Mouse (Mus musculus) midbrain, embryonic 16.5 days (tissue): ENCODE results near the gene Ascl3. TPM values are rescaled to one million over a fixed set of nuclear protein-coding genes. Genes with fewer than 3 reads are reported as not detected.

ENCODE experiments used
- ATAC-seq: fragments of 200-750 bp; cut with Nextera tagmentation; 2 replicates; pipeline ENCODE4 v1.8.0; 2017; ENCODE audit warnings: moderate TSS enrichment
- H3K27ac ChIP-seq: fragments of 300-500 bp; sonication (generic); 2 replicates; pipeline ENCODE4 v1.5.1; 2014; ENCODE audit warnings: mild to moderate bottlenecking, low read length, mixed read lengths
- H3K27me3 ChIP-seq: fragments of 300-500 bp; sonication (generic); 2 replicates; pipeline ENCODE4 v1.6.1; 2014; ENCODE audit warnings: low read depth, low read length, mixed read lengths; ENCODE audit not compliant: control insufficient read depth, insufficient read depth
- H3K36me3 ChIP-seq: fragments of 300-500 bp; sonication (generic); 2 replicates; pipeline ENCODE4 v1.6.1; 2014; ENCODE audit warnings: mild to moderate bottlenecking, low read length, moderate library complexity, mixed read lengths; ENCODE audit not compliant: control insufficient read depth, insufficient read depth
- H3K4me1 ChIP-seq: fragments of 300-500 bp; sonication (generic); 2 replicates; pipeline ENCODE4 v1.6.1; 2014; ENCODE audit warnings: mild to moderate bottlenecking, low read length, mixed read lengths; ENCODE audit not compliant: control insufficient read depth, insufficient read depth
- H3K4me2 ChIP-seq: fragments of 300-500 bp; sonication (generic); 2 replicates; pipeline ENCODE4 v1.6.1; 2014; ENCODE audit warnings: mild to moderate bottlenecking, low read length, mixed read lengths
- H3K4me3 ChIP-seq: fragments of 300-500 bp; sonication (generic); 2 replicates; pipeline ENCODE4 v1.5.1; 2014; ENCODE audit warnings: low read depth, mild to moderate bottlenecking, low read length, moderate library complexity, mixed read lengths
- H3K9ac ChIP-seq: fragments of 300-500 bp; sonication (generic); 2 replicates; pipeline ENCODE4 v1.6.1; 2014; ENCODE audit warnings: low read depth, low read length, mixed read lengths
- H3K9me3 ChIP-seq: fragments of 300-500 bp; sonication (generic); replicated peaks from 2 replicates; pipeline ENCODE4 v1.6.1; 2014; ENCODE audit warnings: mild to moderate bottlenecking, low read length, mixed read lengths; ENCODE audit not compliant: control insufficient read depth, poor library complexity, severe bottlenecking
- WGBS: fragments of 180-500 bp; shearing (Covaris S2); extraction: QIAGEN DNeasy Blood & Tissue Kit; methylation state at CpG from one replicate; pipeline ENCODE4 v1.1.7; 2014; 5-methylcytosine and 5-hydroxymethylcytosine counted together
- polyA plus RNA-seq: library from polyadenylated mRNA; unstranded; fragments of >200 nt; fragmentation: Nextera tagmentation; extraction: Ambion mirVana; gene quantifications from 2 replicates; pipeline ENCODE4 v1.2.1, GENCODE M21; 2015

Gene Ascl3
- polyA plus RNA-seq, 1 experiment from 2014 or later: 0.28 TPM

DNA sequence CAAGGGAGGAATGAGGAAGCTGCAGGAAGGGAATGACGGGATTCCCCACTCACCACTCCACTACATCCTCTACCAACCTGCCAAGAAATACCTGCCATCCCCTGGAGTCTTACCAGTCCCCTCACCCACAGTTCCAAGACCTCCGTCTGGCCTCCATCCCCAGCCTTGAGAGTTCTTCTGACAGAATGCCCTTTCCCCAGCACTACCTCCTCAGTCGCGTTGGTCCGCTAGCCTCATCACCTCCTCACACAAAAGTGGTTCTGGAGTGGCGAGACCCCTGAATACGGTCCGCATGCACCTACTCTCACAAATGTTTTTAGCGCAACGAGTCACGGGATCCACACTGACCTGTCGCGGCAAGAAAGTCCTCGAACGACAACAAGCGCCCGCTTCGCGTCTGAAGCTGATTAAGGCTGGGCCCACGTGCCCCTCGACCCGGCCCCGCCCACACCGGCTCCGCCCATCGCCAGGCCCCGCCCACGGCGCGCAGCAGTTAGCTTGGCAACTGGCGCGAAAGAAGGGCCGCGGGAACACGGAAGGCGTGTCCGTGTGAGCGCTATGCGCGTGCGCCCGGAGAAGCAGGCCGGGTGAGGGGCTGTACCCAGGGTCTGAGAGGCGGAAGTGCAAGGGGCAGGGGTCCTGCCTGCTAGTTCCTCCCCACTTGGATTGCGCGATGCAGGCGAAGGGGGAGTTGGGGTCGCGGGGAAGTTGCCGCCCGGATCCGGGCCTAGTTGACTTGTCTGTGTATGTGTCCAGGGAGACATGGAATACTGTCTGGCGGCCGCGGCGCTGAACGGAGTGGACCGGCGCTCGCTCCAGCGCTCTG, 28.1 kb downstream of the Ascl3 start, which contains the start of the genes St5 and Akip1:
Gene St5, minus strand, starts transcription at position 416 of the 826 bp plus-strand sequence.
Gene Akip1, plus strand, starts transcription at position 501 of the 826 bp plus-strand sequence.
- ATAC-seq: peak; percentile 97
- peak within 1 kb of the TSS; percentile 80 for H3K9ac ChIP-seq
- H3K27me3 ChIP-seq: no peaks in the 10 kb centered on the region
- H3K27ac ChIP-seq: peak within 1 kb of the TSS; percentile 72
- no peaks in the 10 kb centered on the region for H3K9me3 ChIP-seq
- no peaks in the 10 kb centered on the region for H3K36me3 ChIP-seq
- H3K4me3 ChIP-seq: peak within 1 kb of the TSS; percentile 75
- H3K4me2 ChIP-seq: peak within 1 kb of the TSS; percentile 82
- H3K4me1 ChIP-seq: 0 out of 2 replicates have a peak, but pooled peaks cover 2% of the 10 kb centered on the region
- under 1% methylated on average over 61 of the region's 61 CpGs for WGBS

DNA sequence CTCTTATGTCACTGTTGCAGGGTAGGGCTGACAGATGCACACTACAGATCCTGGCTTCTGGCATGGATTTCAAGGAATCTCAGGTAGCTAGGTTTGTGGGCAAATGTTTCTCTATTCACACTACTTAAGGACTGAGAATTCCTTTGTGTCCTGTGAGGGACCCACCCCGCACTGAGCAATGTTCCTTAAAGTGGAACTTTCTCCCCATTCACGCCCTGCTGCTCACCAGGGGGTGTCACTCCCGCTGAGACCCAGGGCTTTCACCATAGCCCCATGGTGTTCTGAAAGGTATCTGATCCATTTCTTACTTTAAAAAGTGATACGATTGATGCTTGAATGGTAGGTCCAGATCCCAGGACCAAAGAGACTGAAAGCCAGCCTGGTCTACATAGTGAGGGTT, 28.8 kb downstream of the Ascl3 start:
- WGBS: 29% methylated on average over 4 of the region's 4 CpGs
- H3K9ac ChIP-seq: no peak overlapping the region

DNA sequence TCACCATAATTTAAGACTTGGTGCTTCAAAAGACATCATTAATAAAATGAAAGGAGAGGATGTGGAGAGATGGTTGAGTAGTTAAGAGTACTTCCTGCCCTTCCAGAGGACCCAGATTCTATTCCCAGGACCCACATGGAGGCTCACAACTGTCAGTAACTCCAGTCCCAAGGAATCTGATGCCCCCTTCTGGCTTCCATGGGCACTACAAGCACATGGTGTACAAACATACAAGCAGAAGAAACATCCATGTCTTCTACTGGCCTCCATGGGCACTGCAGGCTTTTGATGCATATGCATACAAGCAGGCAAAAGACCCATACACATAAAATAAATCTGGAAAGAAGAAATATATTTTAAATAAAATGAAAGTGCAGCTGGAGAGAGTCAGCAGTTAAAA, 31.3 kb downstream of the Ascl3 start:
- no peak overlapping the region for H3K9ac ChIP-seq
- H3K27ac ChIP-seq: no peak overlapping the region
- 0 out of 2 replicates have a peak, but pooled peaks cover 2% of the 10 kb centered on the region for H3K4me1 ChIP-seq
- H3K4me2 ChIP-seq: no peak overlapping the region
- H3K36me3 ChIP-seq: no peaks in the 10 kb centered on the region
- no peak for ATAC-seq
- no peaks in the 10 kb centered on the region for H3K9me3 ChIP-seq
- H3K4me3 ChIP-seq: no peak overlapping the region
- no peaks in the 10 kb centered on the region for H3K27me3 ChIP-seq

More for the DNA sequence above, 28.8 kb downstream of the Ascl3 start:
- Histone ChIP-seq H3K27ac (no peak overlapping the region), H3K9me3 (no peaks in the 10 kb centered on the region), H3K4me3 (peak overlapping the region; percentile 75), H3K4me1 (0 out of 2 replicates have a peak, but pooled peaks cover 2% of the 10 kb centered on the region), H3K36me3 (no peaks in the 10 kb centered on the region), H3K27me3 (no peaks in the 10 kb centered on the region), H3K4me2 (peak overlapping the region; percentile 82)
- ATAC-seq: 0 out of 2 replicates have a peak, but pooled peaks have one; percentile 0

DNA sequence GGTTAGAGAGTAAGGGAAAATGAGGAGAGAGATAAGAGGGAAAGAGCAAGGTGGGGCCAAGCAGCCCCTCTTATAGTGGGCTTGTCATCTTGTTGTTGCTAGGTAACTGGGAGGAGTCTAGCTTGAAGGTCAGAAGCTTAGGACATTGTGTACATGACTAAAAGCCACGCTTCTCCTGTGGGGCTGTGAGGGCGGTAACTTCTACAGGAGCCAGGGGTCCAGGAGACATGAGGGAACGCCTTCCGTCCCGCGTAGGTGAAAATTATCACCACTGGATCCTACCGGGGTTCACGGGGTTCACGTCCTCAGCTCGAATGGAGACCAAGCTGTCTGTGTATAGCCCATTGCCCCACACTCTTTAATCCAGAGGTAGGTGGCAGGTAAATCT, 36.2 kb downstream of the Ascl3 start:
- H3K27ac ChIP-seq: no peak overlapping the region
- H3K9ac ChIP-seq: no peak overlapping the region
- no peaks in the 10 kb centered on the region for H3K9me3 ChIP-seq
- H3K4me2 ChIP-seq: no peak overlapping the region
- 86% methylated on average over 10 of the region's 10 CpGs for WGBS
- no peaks in the 10 kb centered on the region for H3K36me3 ChIP-seq
- no peak for ATAC-seq
- H3K4me3 ChIP-seq: no peak overlapping the region
- H3K4me1 ChIP-seq: no peaks in the 10 kb centered on the region
- H3K27me3 ChIP-seq: no peaks in the 10 kb centered on the region

DNA sequence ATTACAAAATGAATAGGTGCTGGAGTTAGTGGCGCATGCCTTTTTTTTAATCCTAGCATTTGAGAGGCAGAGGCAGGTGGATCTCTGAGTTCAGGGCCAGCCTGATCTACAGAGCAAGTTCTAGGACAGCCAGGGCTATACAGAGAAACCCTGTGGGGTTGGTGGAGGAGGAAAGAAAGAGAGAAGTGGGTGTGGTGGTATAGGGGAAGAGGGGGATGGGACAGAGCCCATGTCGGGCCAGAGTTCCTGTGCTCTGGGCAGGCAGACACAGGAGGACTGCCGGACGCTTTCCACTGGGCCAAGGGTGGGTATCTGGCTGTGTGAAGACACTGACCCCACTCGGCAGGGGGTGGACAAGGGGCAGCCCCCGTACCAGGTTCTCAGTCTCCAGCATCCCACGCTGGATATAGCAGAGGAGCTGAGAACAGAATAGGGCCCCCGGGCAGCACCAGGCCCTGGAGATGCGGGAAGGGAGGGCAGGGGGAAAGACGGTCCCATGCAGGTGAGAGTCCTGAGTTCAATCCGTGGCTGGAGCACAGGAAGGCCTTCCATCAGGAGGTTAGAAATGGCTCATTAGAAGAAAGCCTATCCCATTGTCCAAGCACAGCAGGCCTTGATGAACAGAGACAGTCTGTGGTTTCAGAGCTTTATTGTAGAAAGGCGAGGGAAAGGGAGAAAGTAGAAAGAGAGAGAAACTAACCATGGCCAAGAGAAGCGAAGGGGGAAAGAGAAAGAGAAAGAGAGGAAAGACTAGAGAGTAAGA, 36.8 kb downstream of the Ascl3 start:
- Histone ChIP-seq H3K4me2 (no peak overlapping the region), H3K27me3 (no peaks in the 10 kb centered on the region), H3K9ac (no peak overlapping the region), H3K36me3 (no peaks in the 10 kb centered on the region), H3K4me3 (no peak overlapping the region), H3K4me1 (no peaks in the 10 kb centered on the region), H3K27ac (no peak overlapping the region), H3K9me3 (no peaks in the 10 kb centered on the region)
- ATAC-seq: no peak
- WGBS: 81% methylated on average over 13 of the region's 13 CpGs

DNA sequence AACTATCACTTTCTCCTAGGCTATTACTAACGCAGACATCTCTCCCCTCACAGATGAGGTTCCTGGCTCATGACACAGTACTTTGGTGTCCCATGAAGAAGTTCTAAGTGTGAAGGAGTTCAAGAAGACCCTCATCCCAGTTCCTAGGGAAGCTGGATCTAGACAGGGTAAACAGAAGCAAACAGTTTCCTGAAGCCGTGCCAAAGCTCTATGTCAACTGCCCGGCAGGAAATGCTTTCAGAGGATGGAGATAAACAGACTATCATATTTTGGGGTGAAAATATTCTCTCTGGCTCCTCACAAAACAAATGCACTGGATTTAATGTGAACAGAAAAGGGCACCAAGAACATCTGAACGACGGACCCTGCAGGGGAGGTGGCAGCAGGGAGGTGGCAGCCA, 40.6 kb downstream of the Ascl3 start:
- Histone ChIP-seq H3K36me3 (no peaks in the 10 kb centered on the region), H3K4me2 (no peak overlapping the region), H3K27ac (no peak overlapping the region), H3K9me3 (no peaks in the 10 kb centered on the region), H3K27me3 (no peaks in the 10 kb centered on the region), H3K4me3 (no peak overlapping the region), H3K9ac (no peak overlapping the region), H3K4me1 (no peaks in the 10 kb centered on the region)
- ATAC-seq: no peak
- 94% methylated on average over 5 of the region's 5 CpGs for WGBS

DNA sequence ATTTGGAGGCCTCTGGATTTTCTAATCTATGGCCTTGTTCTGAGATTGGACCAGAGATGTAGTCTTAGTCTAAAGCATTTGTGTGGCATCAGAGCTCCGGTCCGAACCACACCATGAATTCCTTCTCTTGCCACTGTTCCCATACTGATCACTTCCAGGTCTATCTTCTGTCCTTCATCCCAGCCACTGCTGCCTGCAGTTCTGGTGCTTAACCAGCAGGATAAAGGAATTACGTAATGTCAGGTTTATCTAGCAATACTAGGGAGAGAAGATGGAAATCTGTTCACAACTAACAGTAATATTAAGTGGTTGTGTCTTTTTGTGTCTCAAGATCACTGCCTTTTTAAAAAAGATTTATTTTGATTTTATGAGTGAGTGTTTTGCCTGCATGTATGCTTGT, 41.4 kb downstream of the Ascl3 start:
- no peaks in the 10 kb centered on the region for H3K27me3 ChIP-seq
- ATAC-seq: no peak
- no peak overlapping the region for H3K27ac ChIP-seq
- no peak overlapping the region for H3K9ac ChIP-seq
- no peaks in the 10 kb centered on the region for H3K4me1 ChIP-seq
- no peak overlapping the region for H3K4me3 ChIP-seq
- H3K36me3 ChIP-seq: no peaks in the 10 kb centered on the region
- H3K4me2 ChIP-seq: no peak overlapping the region
- 96% methylated on average over 3 of the region's 3 CpGs for WGBS
- no peaks in the 10 kb centered on the region for H3K9me3 ChIP-seq

DNA sequence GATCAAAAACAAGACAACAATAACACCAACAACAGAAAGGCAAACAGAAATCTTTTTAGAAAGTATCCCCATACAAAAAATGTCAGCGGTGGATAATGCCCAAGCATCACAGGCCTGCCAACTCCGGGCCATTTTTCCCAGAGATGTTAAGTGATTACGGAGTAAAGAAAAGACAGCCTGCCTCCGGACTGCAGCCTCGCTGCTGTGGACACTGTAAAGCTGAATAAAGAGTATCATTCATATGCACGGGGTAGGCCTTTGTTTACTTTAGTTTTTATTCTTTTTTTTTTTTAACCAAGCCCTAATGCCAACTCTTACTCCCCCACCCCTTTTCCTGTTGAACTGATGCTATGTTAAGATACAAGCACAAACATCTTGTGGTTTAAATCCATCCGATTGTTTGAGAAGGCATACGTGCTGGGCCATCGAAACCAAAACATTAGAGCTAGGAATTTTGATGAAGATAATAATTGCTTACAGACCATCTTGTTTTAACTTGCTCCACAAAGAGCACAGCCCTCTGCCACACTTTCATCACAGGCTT, 44.9 kb downstream of the Ascl3 start:
- Histone ChIP-seq H3K4me3 (no peak overlapping the region), H3K27ac (no peak overlapping the region), H3K4me1 (no peaks in the 10 kb centered on the region), H3K9me3 (no peaks in the 10 kb centered on the region), H3K9ac (no peak overlapping the region), H3K27me3 (no peaks in the 10 kb centered on the region), H3K36me3 (no peaks in the 10 kb centered on the region), H3K4me2 (no peak overlapping the region)
- no peak for ATAC-seq
- WGBS: 29% methylated on average over 9 of the region's 9 CpGs

DNA sequence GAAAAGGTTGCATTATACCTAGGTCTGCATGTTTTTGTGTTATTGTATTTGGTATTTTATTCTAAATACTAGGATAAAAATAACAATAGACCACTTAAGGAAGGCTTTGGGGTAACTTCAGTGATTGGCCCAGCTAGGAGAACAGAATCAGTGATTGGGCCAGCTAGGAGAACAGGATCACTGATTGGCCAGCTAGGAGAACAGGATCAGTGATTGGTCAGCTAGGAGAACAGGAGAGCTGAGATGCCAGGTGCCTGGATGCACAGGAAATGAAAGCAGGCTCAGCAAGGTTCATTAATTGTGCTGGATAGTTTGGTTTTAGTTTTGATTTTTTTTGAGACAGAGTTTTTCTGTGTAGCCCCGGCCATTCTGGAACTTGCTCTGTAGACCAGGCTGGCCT, 50.6 kb downstream of the Ascl3 start:
- H3K9me3 ChIP-seq: no peaks in the 10 kb centered on the region
- H3K36me3 ChIP-seq: no peaks in the 10 kb centered on the region
- H3K27ac ChIP-seq: no peak overlapping the region
- 90% methylated on average over 1 of the region's 1 CpGs for WGBS
- H3K4me1 ChIP-seq: no peaks in the 10 kb centered on the region
- H3K9ac ChIP-seq: no peak overlapping the region
- no peaks in the 10 kb centered on the region for H3K27me3 ChIP-seq
- no peak overlapping the region for H3K4me3 ChIP-seq
- ATAC-seq: no peak
- H3K4me2 ChIP-seq: no peak overlapping the region
